Mouse (Mus musculus) adrenal gland, adult 18-20 months (tissue): ENCODE results near the gene Pdha1. TPM values are rescaled to one million over a fixed set of nuclear protein-coding genes. Genes with fewer than 3 reads are reported as not detected.

Source experiments
- DNase-seq, 2 experiments: peaks; one replicate each; pipeline ENCODE4 v3.0.0; 2021 to 2022; ENCODE audit warnings: low spot score in 2 of 2
- long read RNA-seq, 2 experiments: library from polyadenylated mRNA; stranded (forward); transcript quantifications; one replicate each; pipeline ENCODE4 v2.0.0; 2021
- total RNA-seq, 2 experiments: library from RNA; stranded (reverse); gene quantifications; 1 replicate in 1 of 2; 2 replicates in 1 of 2; pipeline ENCODE4 v1.2.3; 2021

The Pdha1 gene
- 100 to 1,000 TPM; 390 to 786 TPM for total RNA-seq
- long read RNA-seq, experiment 1, transcript Pdha1-201 (11 exons, 2,848 nt), result major isoform, 668 of 721 reads
- long read RNA-seq, experiment 1, partial matches to known transcripts, result 20 of 721 reads
- long read RNA-seq, experiment 1, other reads (novel, unspliced or antisense), result 33 of 721 reads
- long read RNA-seq, experiment 2, transcript Pdha1-201 (11 exons, 2,848 nt), result major isoform, 955 of 1,026 reads
- long read RNA-seq, experiment 2, partial matches to known transcripts, result 29 of 1,026 reads
- long read RNA-seq, experiment 2, other reads (novel, unspliced or antisense), result 42 of 1,026 reads

GRCm38 (mm10) chrX:160137861-160138717 is at the start of gene Pdha1:
TSS of gene Pdha1 (minus strand) at chrX:160138413.
- DNase-seq, result peak; percentile 66 to 74

- no peak for DNase-seq
Measured at GRCm38 (mm10) chrX:160179032-160179431, 40.8 kb upstream of the Pdha1 start.

- peak; percentile 51 to 56 for DNase-seq
Measured at GRCm38 (mm10) chrX:160170150-160170549, 31.9 kb upstream of the Pdha1 start.

GRCm38 (mm10) chrX:160166246-160166985 is 28.2 kb upstream of the Pdha1 start:
- DNase-seq, result no peak

GRCm38 (mm10) chrX:160164259-160164658 is 26.0 kb upstream of the Pdha1 start:
- DNase-seq, result no peak

- no peak for DNase-seq
Measured at GRCm38 (mm10) chrX:160153147-160153815, 15.1 kb upstream of the Pdha1 start.

GRCm38 (mm10) chrX:160148859-160149258 is 10.6 kb upstream of the Pdha1 start:
- DNase-seq, result no peak

GRCm38 (mm10) chrX:160147406-160147805 is 9.2 kb upstream of the Pdha1 start:
- DNase-seq, result no peak

GRCm38 (mm10) chrX:160146806-160147205 is 8.6 kb upstream of the Pdha1 start:
- no peak for DNase-seq

- DNase-seq, result no peak
Measured at GRCm38 (mm10) chrX:160137177-160137860, 894 bp downstream of the Pdha1 start.

GRCm38 (mm10) chrX:160136153-160136552 is 2.1 kb downstream of the Pdha1 start:
- no peak for DNase-seq

- DNase-seq, result no peak
Measured at GRCm38 (mm10) chrX:160135719-160136118, 2.5 kb downstream of the Pdha1 start.

GRCm38 (mm10) chrX:160134136-160134843 is 3.9 kb downstream of the Pdha1 start:
- DNase-seq, result no peak

GRCm38 (mm10) chrX:160116658-160117057 is 21.6 kb downstream of the Pdha1 start:
- DNase-seq, result peak; percentile 16 to 37

GRCm38 (mm10) chrX:160116074-160116473 is 22.1 kb downstream of the Pdha1 start:
- no peak for DNase-seq

GRCm38 (mm10) chrX:160113777-160114176 is 24.4 kb downstream of the Pdha1 start:
- no peak for DNase-seq

- DNase-seq, result no peak
Measured at GRCm38 (mm10) chrX:160107817-160108216, 30.4 kb downstream of the Pdha1 start.

- DNase-seq, result no peak
Measured at GRCm38 (mm10) chrX:160091973-160092372, 46.2 kb downstream of the Pdha1 start.
